Mouse (Mus musculus) midbrain, embryonic 14.5 days (tissue): Measurements from ENCODE around the gene Mtrf1. TPM values are rescaled to one million over a fixed set of nuclear protein-coding genes. Genes with fewer than 3 reads are reported as not detected.

ENCODE experiments used
- ATAC-seq: fragments of 200-750 bp; cut with Nextera tagmentation; 2 replicates; pipeline ENCODE4 v1.8.0; 2017; ENCODE audit warnings: moderate number of reproducible peaks, moderate library complexity; ENCODE audit not compliant: low FRiP score, low TSS enrichment
- DNase-seq: peaks from one replicate; pipeline ENCODE4 v3.0.0-alpha.2; 2015
- H3K27ac ChIP-seq: fragments of 300-500 bp; sonication (generic); replicated peaks from 2 replicates; pipeline ENCODE4 v1.5.1; 2014; ENCODE audit warnings: mild to moderate bottlenecking, low read depth, low read length, moderate library complexity
- H3K27me3 ChIP-seq: fragments of 300-500 bp; sonication (generic); 2 replicates; pipeline ENCODE4 v1.6.1; 2014; ENCODE audit warnings: low read length, control low read depth, mixed read lengths; ENCODE audit not compliant: control insufficient read depth, insufficient read depth
- H3K36me3 ChIP-seq: fragments of 300-500 bp; sonication (generic); 2 replicates; pipeline ENCODE4 v1.6.1; 2014; ENCODE audit warnings: low read length, control low read depth; ENCODE audit not compliant: control insufficient read depth, insufficient read depth
- H3K4me1 ChIP-seq: fragments of 300-500 bp; sonication (generic); 2 replicates; pipeline ENCODE4 v1.6.1; 2014; ENCODE audit warnings: mild to moderate bottlenecking, antibody characterized with exemption, low read length, control low read depth; ENCODE audit not compliant: control insufficient read depth, insufficient read depth
- H3K4me2 ChIP-seq: fragments of 300-500 bp; sonication (generic); 2 replicates; pipeline ENCODE4 v1.6.1; 2014; ENCODE audit warnings: mild to moderate bottlenecking, low read length, moderate library complexity
- H3K4me3 ChIP-seq: fragments of 300-500 bp; sonication (generic); replicated peaks from 2 replicates; pipeline ENCODE4 v1.5.1; 2014; ENCODE audit warnings: low read depth, low read length
- H3K9ac ChIP-seq: fragments of 300-500 bp; sonication (generic); replicated peaks from 2 replicates; pipeline ENCODE4 v1.6.1; 2014; ENCODE audit warnings: mild to moderate bottlenecking, low read length, moderate library complexity
- H3K9me3 ChIP-seq: fragments of 300-500 bp; sonication (generic); 2 replicates; pipeline ENCODE4 v1.6.1; 2016; ENCODE audit warnings: low read length, control low read depth, mixed read lengths; ENCODE audit not compliant: control insufficient read depth
- WGBS: fragments of 180-500 bp; shearing (Covaris S2); extraction: QIAGEN DNeasy Blood & Tissue Kit; methylation state at CpG from one replicate; pipeline ENCODE4 v1.1.7; 2014; 5-methylcytosine and 5-hydroxymethylcytosine counted together
- polyA plus RNA-seq: library from polyadenylated mRNA; unstranded; fragments of >200 nt; fragmentation: Nextera tagmentation; extraction: Ambion mirVana; gene quantifications from 2 replicates; pipeline ENCODE4 v1.2.1, GENCODE M21; 2014

The Mtrf1 gene
- 12.7 and 12.9 TPM in 2 replicates for polyA plus RNA-seq

GRCm38 (mm10) chr14:79397321-79398122, at the start of gene Mtrf1:
TSS of gene Mtrf1 (plus strand) at chr14:79397772.
- peaks cover 12% of the 10 kb centered on the region for H3K36me3 ChIP-seq
- 20% methylated on average over 23 of the region's 23 CpGs for WGBS
- H3K9me3 ChIP-seq, result no peaks in the 10 kb centered on the region
- peak within 1 kb of the TSS; percentile 62 for H3K4me3 ChIP-seq
- no peaks in the 10 kb centered on the region for H3K27me3 ChIP-seq
- H3K4me1 ChIP-seq, result peaks cover 9% of the 10 kb centered on the region; the same call in 1 of the 2 replicates
- peak within 1 kb of the TSS; percentile 60 for H3K9ac ChIP-seq
- DNase-seq (peak; percentile 88), ATAC-seq (peak; percentile 93)
- H3K4me2 ChIP-seq, result peak within 1 kb of the TSS; percentile 60
- H3K27ac ChIP-seq, result peak within 1 kb of the TSS; percentile 95

- Histone ChIP-seq H3K9me3 (no peaks in the 10 kb centered on the region), H3K36me3 (peaks cover 33% of the 10 kb centered on the region), H3K4me2 (no peak overlapping the region), H3K4me3 (no peak overlapping the region), H3K27ac (no peak overlapping the region), H3K4me1 (no peaks in the 10 kb centered on the region), H3K9ac (no peak overlapping the region), H3K27me3 (no peaks in the 10 kb centered on the region)
- DNase-seq (no peak), ATAC-seq (no peak)
- 94% methylated on average over 2 of the region's 2 CpGs for WGBS
Measured at GRCm38 (mm10) chr14:79358055-79358454, 39.5 kb upstream of the Mtrf1 start.

- no peak overlapping the region for H3K4me3 ChIP-seq
- no peaks in the 10 kb centered on the region for H3K27me3 ChIP-seq
- no peak overlapping the region for H3K27ac ChIP-seq
- ATAC-seq (no peak), DNase-seq (no peak)
- no peak overlapping the region for H3K4me2 ChIP-seq
- no peak overlapping the region for H3K9ac ChIP-seq
- peaks cover 11% of the 10 kb centered on the region for H3K36me3 ChIP-seq
- no peaks in the 10 kb centered on the region for H3K9me3 ChIP-seq
- no peaks in the 10 kb centered on the region for H3K4me1 ChIP-seq
Measured at GRCm38 (mm10) chr14:79377041-79377440, 20.5 kb upstream of the Mtrf1 start.

GRCm38 (mm10) chr14:79383120-79383519, 14.5 kb upstream of the Mtrf1 start:
- no peaks in the 10 kb centered on the region for H3K27me3 ChIP-seq
- ATAC-seq (no peak), DNase-seq (no peak)
- 89% methylated on average over 7 of the region's 7 CpGs for WGBS
- peaks cover 11% of the 10 kb centered on the region; the same call in 1 of the 2 replicates for H3K36me3 ChIP-seq
- no peak overlapping the region for H3K27ac ChIP-seq
- no peaks in the 10 kb centered on the region for H3K9me3 ChIP-seq
- no peaks in the 10 kb centered on the region for H3K4me1 ChIP-seq
- no peak overlapping the region for H3K4me3 ChIP-seq
- no peak overlapping the region for H3K9ac ChIP-seq
- no peak overlapping the region for H3K4me2 ChIP-seq

- no peak overlapping the region for H3K4me2 ChIP-seq
- H3K4me1 ChIP-seq, result peaks cover 12% of the 10 kb centered on the region
- no peak overlapping the region for H3K9ac ChIP-seq
- H3K9me3 ChIP-seq, result no peaks in the 10 kb centered on the region
- H3K4me3 ChIP-seq, result no peak overlapping the region
- no peaks in the 10 kb centered on the region for H3K27me3 ChIP-seq
- ATAC-seq (no peak), DNase-seq (no peak)
- 95% methylated on average over 3 of the region's 3 CpGs for WGBS
- no peak overlapping the region for H3K27ac ChIP-seq
- H3K36me3 ChIP-seq, result 0 out of 2 replicates have a peak, but pooled peaks cover 3% of the 10 kb centered on the region
Measured at GRCm38 (mm10) chr14:79388304-79388703, 9.3 kb upstream of the Mtrf1 start.

GRCm38 (mm10) chr14:79389438-79390264, 7.9 kb upstream of the Mtrf1 start:
- H3K4me2 ChIP-seq, result peak overlapping the region; percentile 78
- no peaks in the 10 kb centered on the region for H3K27me3 ChIP-seq
- ATAC-seq (0 out of 2 replicates have a peak, but pooled peaks have one; percentile 6), DNase-seq (no peak)
- peaks cover 12% of the 10 kb centered on the region for H3K4me1 ChIP-seq
- H3K9ac ChIP-seq, result peak overlapping the region; percentile 75
- peak overlapping the region; percentile 84 for H3K4me3 ChIP-seq
- peak overlapping the region; percentile 92 for H3K27ac ChIP-seq
- WGBS, result 1% methylated on average over 16 of the region's 16 CpGs
- 0 out of 2 replicates have a peak, but pooled peaks cover 3% of the 10 kb centered on the region for H3K36me3 ChIP-seq
- no peaks in the 10 kb centered on the region for H3K9me3 ChIP-seq

- Histone ChIP-seq H3K4me1 (peaks cover 12% of the 10 kb centered on the region), H3K4me3 (peak within 1 kb of the TSS; percentile 84), H3K4me2 (peak within 1 kb of the TSS; percentile 78), H3K27me3 (no peaks in the 10 kb centered on the region), H3K36me3 (no peaks in the 10 kb centered on the region), H3K9me3 (no peaks in the 10 kb centered on the region), H3K27ac (peak within 1 kb of the TSS; percentile 92), H3K9ac (peak within 1 kb of the TSS; percentile 75)
- WGBS, result under 1% methylated on average over 71 of the region's 71 CpGs
- ATAC-seq, result peak; percentile 97
- peak; percentile 99 for DNase-seq
Measured at GRCm38 (mm10) chr14:79390265-79390926, 7.2 kb upstream of the Mtrf1 start, which contains the start of gene Naa16. TSS of gene Naa16 (minus strand) at chr14:79390778.

- Histone ChIP-seq H3K36me3 (no peaks in the 10 kb centered on the region), H3K9me3 (no peaks in the 10 kb centered on the region), H3K27me3 (no peaks in the 10 kb centered on the region), H3K4me2 (no peak overlapping the region), H3K27ac (no peak overlapping the region), H3K9ac (no peak overlapping the region), H3K4me3 (no peak overlapping the region), H3K4me1 (peaks cover 15% of the 10 kb centered on the region)
- DNase-seq (no peak), ATAC-seq (no peak)
- 82% methylated on average over 1 of the region's 1 CpGs for WGBS
Measured at GRCm38 (mm10) chr14:79393289-79393688, 4.3 kb upstream of the Mtrf1 start.
